Mouse (Mus musculus) bone marrow, adult 2 months (tissue): ENCODE measurements around the gene F2rl1.

ENCODE experiments used
- CTCF ChIP-seq: fragments of 200-500 bp; IDR thresholded peaks from 2 replicates; pipeline ENCODE4 v1.5.1; 2011; ENCODE audit warnings: low read length, control low read depth; ENCODE audit not compliant: control insufficient read depth, insufficient read depth
- POLR2A ChIP-seq: fragments of 200-500 bp; IDR thresholded peaks from 2 replicates; pipeline ENCODE4 v1.6.1; 2011; ENCODE audit warnings: low read depth, mild to moderate bottlenecking, control low read depth, low read length, borderline replicate concordance; ENCODE audit not compliant: control insufficient read depth

- no peak for TF ChIP-seq CTCF
- TF ChIP-seq POLR2A = no peak
Measured at GRCm38 (mm10) chr13:95531273-95532045, 6.4 kb upstream of the F2rl1 start.
